Mouse (Mus musculus) right cerebral cortex, postnatal 10 days (tissue): ENCODE results near the gene Tmed9.

Experiments used
- DNase-seq, 2 experiments: peaks; one replicate each; pipeline ENCODE4 v3.0.0; 2021; ENCODE audit warnings: low spot score in 2 of 2

Gene Tmed9

GRCm38 (mm10) chr13:55573432-55573831 is at the start of gene Tmed9:
Gene Tmed9, plus strand, starts transcription at chr13:55573732.
- DNase-seq, result no peak

GRCm38 (mm10) chr13:55523951-55524600 is 49.5 kb upstream of the Tmed9 start:
- DNase-seq, result no peak

- DNase-seq, result no peak
These were observed 47.6 kb upstream of the Tmed9 start for GRCm38 (mm10) chr13:55525733-55526553.

GRCm38 (mm10) chr13:55527212-55527611 is 46.3 kb upstream of the Tmed9 start:
- no peak for DNase-seq

- peak in 1 of 2 experiments; percentile 48 for DNase-seq
These were observed 45.4 kb upstream of the Tmed9 start for GRCm38 (mm10) chr13:55527834-55528772.

- DNase-seq, result no peak
These were observed 44.2 kb upstream of the Tmed9 start, which contains the start of gene Dok3 for GRCm38 (mm10) chr13:55529198-55529915. Gene Dok3, minus strand, starts transcription at chr13:55529296.

- no peak for DNase-seq
These were observed 38.3 kb upstream of the Tmed9 start for GRCm38 (mm10) chr13:55535191-55535590.

GRCm38 (mm10) chr13:55535796-55536193 is 37.7 kb upstream of the Tmed9 start:
- no peak for DNase-seq

- peak; percentile 100 for DNase-seq
These were observed 37.0 kb upstream of the Tmed9 start, which contains the start of gene Ddx41 for GRCm38 (mm10) chr13:55536194-55537175. Gene Ddx41, minus strand, starts transcription at chr13:55536658.

GRCm38 (mm10) chr13:55540933-55541332 is 32.6 kb upstream of the Tmed9 start:
- DNase-seq, result peak in 1 of 2 experiments; percentile 62

- DNase-seq, result no peak
These were observed 30.6 kb upstream of the Tmed9 start for GRCm38 (mm10) chr13:55542891-55543290.

- no peak for DNase-seq
These were observed 30.1 kb upstream of the Tmed9 start for GRCm38 (mm10) chr13:55543447-55543846.

- no peak for DNase-seq
These were observed 28.7 kb upstream of the Tmed9 start for GRCm38 (mm10) chr13:55544792-55545191.

- DNase-seq, result no peak
These were observed 25.6 kb upstream of the Tmed9 start for GRCm38 (mm10) chr13:55547916-55548315.

GRCm38 (mm10) chr13:55548426-55548825 is 25.1 kb upstream of the Tmed9 start:
- no peak for DNase-seq

GRCm38 (mm10) chr13:55549061-55549460 is 24.5 kb upstream of the Tmed9 start:
- DNase-seq, result no peak

- no peak for DNase-seq
These were observed 17.6 kb upstream of the Tmed9 start for GRCm38 (mm10) chr13:55555921-55556320.

- no peak for DNase-seq
These were observed 16.0 kb upstream of the Tmed9 start for GRCm38 (mm10) chr13:55557499-55557898.

- DNase-seq, result no peak
These were observed 10.2 kb upstream of the Tmed9 start for GRCm38 (mm10) chr13:55563266-55563879.
